Mouse (Mus musculus) heart, adult 18-20 months (tissue): ENCODE measurements around the gene Crtap. TPM values are rescaled to one million over a fixed set of nuclear protein-coding genes. Genes with fewer than 3 reads are reported as not detected.

Experiments used
- DNase-seq, 2 experiments: peaks; one replicate each; pipeline ENCODE4 v3.0.0; 2021 to 2022; ENCODE audit warnings: mixed read lengths in 1 of 2
- long read RNA-seq, 2 experiments: library from polyadenylated mRNA; stranded (forward); transcript quantifications; one replicate each; pipeline ENCODE4 v2.0.0; 2021
- total RNA-seq, 2 experiments: library from RNA; stranded (reverse); gene quantifications; 2 replicates each; pipeline ENCODE4 v1.2.3; 2021

Crtap gene
- total RNA-seq, result 10 to 100 TPM; 32.0 to 37.2 TPM
- long read RNA-seq, experiment 1, transcript Crtap-201 (7 exons, 1,674 nt), result major isoform, 20 of 23 reads
- long read RNA-seq, experiment 1, partial matches to known transcripts, result 1 of 23 reads
- long read RNA-seq, experiment 1, other reads (novel, unspliced or antisense), result 2 of 23 reads
- long read RNA-seq, experiment 2, transcript Crtap-201 (7 exons, 1,674 nt), result major isoform, 11 of 11 reads
- long read RNA-seq, experiment 2, partial matches to known transcripts, result 0 of 11 reads
- long read RNA-seq, experiment 2, other reads (novel, unspliced or antisense), result 0 of 11 reads

DNA sequence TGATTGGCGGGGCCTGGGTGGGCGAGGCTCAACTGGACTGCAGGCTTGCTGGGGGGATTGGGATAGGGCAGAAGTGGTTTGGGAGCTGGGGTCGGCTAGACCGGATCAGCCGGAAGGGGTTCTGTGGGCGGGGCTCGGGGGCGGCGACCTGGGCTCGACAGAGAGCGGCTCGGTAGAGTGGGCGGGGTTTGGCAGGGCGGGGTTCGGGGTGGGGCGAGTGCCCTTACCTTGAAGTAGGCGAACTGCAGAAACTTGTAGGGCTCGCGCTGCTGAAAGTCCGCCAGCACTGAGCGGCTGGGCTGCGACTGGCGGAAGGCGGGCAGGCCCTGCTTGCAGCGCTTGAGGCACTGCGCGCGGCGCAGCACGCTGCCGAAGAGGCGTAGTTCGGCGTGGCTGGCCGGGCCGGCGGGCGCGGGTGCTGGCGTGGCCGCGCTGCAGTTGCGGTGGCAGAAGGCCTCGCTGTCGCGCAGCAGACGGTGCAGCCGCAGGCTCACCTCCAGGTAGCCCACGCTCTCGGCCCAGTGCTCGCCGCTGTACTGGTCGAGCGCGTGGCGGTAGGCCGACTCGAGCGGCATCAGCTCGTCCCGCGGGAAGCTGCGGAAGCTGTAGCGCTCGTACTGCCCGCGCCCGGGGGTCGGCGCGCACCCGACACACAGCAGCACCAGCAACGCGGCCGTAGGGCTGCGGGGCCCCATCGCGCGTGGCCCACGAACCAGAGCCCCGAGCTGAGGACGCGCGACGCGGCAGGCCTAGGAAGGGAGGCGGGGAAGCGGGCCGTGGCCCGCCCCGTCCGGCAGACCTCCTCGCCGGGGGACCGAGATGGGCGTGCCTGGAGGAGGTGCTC is at the start of gene Crtap:
Gene Crtap (minus strand): TSS at position 771 of the 844 bp plus-strand sequence.
- peak; percentile 73 to 79 for DNase-seq

GRCm38 (mm10) chr9:114435668-114436067 is 45.2 kb upstream of the Crtap start:
- no peak for DNase-seq

DNA sequence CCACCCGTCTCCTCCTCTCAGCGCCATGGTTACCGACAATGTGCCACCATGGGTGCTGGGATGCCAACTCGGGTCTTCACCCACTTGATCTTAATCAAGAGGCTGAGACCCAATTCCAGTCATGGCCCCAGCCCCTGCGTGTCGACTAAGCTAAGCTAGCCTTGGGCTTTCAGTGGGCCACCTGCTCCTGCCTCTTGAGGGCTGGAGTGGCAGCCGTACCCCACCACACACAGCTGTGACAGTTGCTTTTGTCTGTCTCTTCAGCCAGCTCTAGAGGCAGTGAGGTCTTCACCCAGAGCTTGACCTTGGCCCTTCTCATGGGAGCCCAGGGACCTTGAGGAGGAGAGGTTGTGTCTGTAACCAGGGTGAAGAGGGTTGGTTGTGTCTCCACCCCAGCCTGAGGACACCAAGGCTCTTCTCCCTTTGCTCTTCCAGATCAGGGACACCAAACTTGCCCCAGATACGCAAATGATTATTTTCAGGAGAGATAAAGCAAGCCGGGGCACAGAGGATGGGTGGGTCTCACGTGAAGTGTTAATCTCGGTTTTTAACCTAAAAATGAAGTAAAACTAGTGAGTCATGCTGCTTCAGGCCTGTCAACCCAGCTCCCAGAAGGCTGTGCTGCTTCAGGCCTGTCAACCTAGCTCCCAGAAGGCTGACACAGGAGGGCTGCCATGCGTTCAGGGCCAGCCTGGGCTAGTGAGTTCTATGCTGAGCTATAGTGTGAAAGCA is 37.8 kb upstream of the Crtap start:
- DNase-seq, result no peak

DNA sequence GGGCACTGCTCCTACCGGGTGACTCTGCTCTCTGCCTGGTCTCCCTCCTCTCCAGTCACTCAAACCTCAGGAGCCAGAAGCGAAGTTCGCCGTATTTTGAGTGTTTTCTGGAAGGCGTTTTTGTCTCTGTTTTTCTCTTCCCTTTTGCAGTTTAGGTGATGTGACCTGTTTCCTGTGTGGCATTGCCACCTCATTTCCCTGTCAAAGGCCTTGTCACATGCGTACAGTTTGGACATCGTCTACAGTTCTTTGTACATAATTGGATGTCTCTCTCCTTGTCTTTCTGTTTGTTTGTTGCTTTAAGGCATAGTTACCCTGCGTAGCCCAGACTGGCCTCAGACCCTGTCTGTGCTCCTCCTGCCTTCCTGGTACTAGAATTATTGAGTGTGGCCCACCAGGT is 37.0 kb upstream of the Crtap start:
- no peak for DNase-seq

DNA sequence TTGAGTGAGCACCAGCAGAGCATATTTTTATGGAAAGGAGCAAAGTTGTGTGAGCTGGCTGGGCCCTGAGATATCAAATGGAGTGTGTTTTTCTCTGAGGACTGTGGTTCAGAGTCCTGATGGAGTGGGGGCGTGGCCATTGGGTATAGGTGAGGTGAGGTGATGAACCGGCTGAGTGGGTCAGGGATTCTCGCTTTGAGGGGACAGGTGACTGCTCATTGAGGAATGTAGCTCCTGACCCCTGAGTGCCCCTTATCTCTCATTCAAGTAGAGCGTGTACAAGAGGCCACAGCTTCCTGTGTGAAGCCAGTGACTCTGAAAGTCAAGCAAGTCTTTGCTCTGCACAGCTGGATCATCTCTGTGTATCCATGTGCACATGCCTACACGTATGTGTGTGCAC is 35.7 kb upstream of the Crtap start:
- DNase-seq, result no peak

DNA sequence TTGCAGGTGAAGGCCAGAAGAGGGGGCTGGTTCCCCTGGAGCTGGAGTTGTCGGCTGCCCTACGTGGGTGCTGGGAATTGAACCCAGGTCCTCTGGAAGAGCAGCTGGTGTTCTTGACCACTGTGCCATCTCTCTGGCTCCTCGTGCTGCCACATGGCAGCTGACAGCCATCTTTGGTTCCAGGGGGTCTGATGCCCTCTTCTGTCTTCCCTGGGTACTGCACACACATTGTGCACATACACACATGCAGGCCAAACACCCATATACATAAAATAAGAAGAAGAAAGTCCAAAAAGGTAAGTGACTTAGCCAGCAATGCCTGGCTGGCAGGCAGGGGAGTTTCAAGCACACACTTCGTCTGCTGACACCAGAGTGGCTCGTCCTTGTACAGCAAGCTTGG is 35.1 kb upstream of the Crtap start:
- no peak for DNase-seq

DNA sequence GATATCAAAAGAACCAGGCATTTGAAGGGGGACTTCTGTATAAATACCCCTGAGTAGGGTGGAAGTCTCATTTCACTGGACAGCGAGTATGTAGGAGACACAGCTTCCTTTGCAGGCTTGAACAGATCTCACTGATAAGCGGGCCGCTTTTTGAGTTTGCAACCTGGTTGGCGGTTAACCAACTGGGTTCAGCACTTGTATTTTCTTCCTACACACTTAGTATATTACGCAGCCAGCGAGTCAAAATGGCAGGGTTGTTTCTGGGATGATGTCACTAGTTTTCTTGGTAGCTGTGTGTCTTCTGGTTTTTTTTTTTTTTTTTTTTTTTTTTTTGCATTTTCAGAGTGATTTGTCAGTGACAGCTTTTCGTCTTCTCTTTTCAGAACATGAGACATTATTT is 31.3 kb upstream of the Crtap start:
- no peak for DNase-seq

DNA sequence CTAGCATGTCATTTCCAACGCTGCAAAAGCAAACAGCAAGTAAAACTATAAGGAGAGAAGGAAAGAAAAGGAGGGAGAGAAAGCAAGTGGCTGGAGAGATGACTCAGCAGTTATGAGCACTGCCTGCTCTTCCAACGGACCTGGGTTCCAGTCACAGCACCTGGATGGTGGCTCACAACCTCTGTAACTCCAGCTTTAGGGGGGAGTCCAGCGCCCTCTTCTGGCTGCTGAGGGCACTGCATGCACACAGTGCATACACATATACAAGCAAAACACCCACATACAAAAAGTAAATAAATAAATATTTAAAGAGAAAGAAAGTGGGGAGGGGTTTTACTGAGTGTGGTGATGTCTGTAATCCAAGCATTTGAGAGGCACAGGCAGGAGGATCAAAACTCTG is 30.6 kb upstream of the Crtap start:
- no peak for DNase-seq

GRCm38 (mm10) chr9:114420443-114420842 is 30.0 kb upstream of the Crtap start:
- DNase-seq, result no peak

DNA sequence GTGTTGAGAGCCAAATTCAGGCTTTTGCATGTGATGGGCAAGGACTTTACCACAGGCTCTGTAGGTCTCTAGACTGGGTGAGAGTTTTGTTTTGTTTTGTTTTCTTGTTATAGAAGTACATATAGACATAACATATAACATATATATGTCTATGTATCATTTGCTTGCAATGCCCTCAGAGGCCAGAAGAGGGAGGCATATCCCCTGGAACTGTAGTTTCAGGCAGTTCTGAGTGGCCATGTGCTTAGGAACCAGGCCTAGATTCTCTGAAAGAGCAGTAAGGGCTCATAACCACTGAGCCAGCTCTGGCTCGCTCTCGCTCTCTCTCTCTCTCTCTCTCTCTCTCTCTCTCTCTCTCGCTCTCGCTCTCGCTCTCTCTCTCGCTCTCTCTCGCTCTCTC is 27.7 kb upstream of the Crtap start:
- peak in 1 of 2 experiments; percentile 52 for DNase-seq

- no peak for DNase-seq
These were observed 26.4 kb upstream of the Crtap start for GRCm38 (mm10) chr9:114416646-114417517.

DNA sequence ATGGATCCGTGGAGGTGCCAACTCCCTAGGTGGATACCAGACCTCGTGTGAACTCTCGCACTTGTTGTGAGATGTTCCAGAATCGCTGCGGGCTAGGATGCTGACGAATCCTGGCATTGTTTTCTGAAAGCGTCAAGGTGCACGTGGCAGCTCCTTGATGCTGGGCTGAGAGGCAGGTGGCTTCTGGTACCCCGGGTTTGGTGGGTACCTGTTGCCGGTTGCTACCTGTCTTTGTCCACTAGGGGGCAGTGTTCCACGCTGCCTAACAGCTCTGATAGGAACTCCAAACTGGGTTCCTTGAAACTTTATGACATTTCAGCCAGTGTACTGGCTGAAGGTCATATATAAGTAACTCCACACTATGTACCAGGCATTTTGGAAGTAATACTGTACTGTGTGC is 25.2 kb upstream of the Crtap start:
- peak; percentile 33 to 51 for DNase-seq

DNA sequence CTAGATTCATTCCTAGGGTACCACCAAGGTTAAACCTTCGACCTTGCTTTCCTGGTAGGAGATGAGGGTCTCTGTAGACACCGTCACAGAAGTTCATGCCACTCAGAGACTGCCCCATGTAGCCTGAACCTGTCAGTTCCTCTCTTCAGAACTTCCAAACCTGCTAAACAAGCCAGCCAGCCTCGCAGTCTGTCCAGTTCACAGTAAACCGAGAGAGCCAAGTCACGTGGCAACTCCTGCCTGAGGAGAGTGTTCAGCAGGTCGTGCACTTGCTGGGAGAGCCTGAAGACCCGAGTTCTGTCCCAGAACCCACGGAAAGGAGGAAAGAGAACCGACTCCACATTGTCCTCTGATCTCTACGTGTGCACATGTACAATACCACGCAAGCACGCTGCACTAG is 23.4 kb upstream of the Crtap start:
- DNase-seq, result no peak

DNA sequence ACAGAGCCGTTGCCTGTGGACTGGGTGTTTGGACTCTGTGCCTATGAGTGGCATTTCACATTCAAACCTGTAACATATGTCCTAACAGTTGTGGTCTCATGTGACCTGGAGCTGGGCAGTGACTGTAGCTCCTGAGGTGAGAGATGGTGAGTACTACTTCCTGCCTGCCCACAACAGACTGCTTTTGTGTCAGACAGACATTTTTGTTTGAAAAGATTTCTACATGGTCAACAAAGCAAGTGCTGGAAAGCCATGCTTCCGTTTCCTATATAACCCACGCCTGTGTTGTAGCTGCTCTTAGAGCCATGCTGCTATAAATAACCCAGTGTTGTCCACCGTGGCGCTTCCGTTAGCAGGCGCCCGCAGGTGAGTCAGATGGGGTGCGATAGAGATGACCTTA is 21.9 kb upstream of the Crtap start:
- DNase-seq, result no peak

- no peak for DNase-seq
These were observed 20.8 kb upstream of the Crtap start for GRCm38 (mm10) chr9:114411295-114411694.

GRCm38 (mm10) chr9:114410313-114410862 is 19.9 kb upstream of the Crtap start:
- DNase-seq, result no peak

DNA sequence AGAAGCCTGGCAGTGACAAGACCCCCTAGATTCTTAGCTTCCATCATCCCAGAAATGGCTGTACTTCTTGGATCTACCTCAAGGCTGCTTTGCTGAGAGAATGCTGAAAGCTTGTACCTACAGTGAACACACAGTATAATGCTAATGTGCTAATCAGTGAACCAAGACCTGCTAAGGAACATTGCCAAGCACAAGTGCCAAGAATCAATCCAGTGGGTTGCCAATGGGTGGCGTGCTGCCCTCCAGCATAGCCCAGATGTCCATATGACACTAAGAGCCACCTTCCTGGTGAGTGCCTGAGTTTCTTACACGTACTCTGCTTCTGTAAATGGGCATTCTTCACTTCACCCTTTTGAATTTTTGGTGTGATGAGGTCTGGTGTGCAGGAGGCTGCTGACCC is 17.2 kb upstream of the Crtap start:
- no peak for DNase-seq

DNA sequence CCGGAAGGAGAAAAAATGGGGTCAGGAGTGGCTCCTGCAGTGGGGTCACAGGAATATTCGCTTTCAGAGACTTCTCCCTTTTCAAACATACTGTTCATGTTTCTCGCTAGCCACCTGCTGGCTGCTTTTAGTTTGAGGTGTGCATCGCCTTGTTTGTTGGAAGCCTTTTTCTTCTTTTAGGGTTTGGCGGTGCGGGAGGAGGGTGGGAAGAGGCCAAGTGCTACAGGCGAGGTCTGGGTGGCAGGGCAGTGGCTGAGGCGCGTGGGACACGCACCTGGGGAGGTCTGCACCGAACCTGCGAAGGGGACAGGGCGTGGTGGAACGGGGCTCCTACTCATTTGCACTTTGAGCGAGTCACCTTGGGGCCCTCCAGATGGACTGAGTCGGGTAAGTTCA is 11.2 kb upstream of the Crtap start:
- no peak for DNase-seq

GRCm38 (mm10) chr9:114400949-114401684 is 10.6 kb upstream of the Crtap start, which contains the start of the genes Glb1 and Tmppe:
Gene Glb1, plus strand, starts transcription at chr9:114401076.
Gene Tmppe, plus strand, starts transcription at chr9:114401105.
- DNase-seq, result peak; percentile 87 to 89

GRCm38 (mm10) chr9:114400588-114400948 is 10.1 kb upstream of the Crtap start:
- no peak for DNase-seq

DNA sequence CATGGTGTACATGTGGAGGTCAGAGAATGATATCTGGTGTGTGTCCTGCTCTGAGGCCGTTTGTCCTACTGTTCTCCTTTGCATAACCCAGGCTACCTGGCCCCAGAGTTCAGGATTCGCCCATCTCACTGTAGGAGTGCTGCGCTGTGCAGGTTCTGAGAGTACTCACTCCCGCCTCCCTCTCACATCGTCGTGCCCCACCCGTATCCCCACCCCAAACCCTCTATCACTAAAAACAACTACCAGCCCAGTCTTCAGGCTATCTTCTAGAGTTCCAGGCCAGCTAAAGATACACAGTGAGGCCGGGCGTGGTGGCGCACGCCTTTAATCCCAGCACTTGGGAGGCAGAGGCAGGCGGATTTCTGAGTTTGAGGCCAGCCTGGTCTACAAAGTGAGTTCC is 9.2 kb upstream of the Crtap start:
- DNase-seq, result no peak
